Mouse (Mus musculus) midbrain, embryonic 16.5 days (tissue): ENCODE measurements at regions not wholly inside any gene's neighbourhood (a gene's known extent, or its start where the extent isn't known, plus 50 kb on each side); places are given as distances from the start of the nearest gene placed in this dataset.
A peak's percentile ranks its signal among the peaks of the same experiment; 100 is the strongest.

Experiments used
- ATAC-seq: fragments of 200-750 bp; cut with Nextera tagmentation; 2 replicates; pipeline ENCODE4 v1.8.0; 2017; ENCODE audit warnings: moderate TSS enrichment
- H3K27ac ChIP-seq: fragments of 300-500 bp; sonication (generic); 2 replicates; pipeline ENCODE4 v1.5.1; 2014; ENCODE audit warnings: mild to moderate bottlenecking, low read length, mixed read lengths
- H3K27me3 ChIP-seq: fragments of 300-500 bp; sonication (generic); 2 replicates; pipeline ENCODE4 v1.6.1; 2014; ENCODE audit warnings: low read depth, low read length, mixed read lengths; ENCODE audit not compliant: control insufficient read depth, insufficient read depth
- H3K36me3 ChIP-seq: fragments of 300-500 bp; sonication (generic); 2 replicates; pipeline ENCODE4 v1.6.1; 2014; ENCODE audit warnings: mild to moderate bottlenecking, low read length, moderate library complexity, mixed read lengths; ENCODE audit not compliant: control insufficient read depth, insufficient read depth
- H3K4me1 ChIP-seq: fragments of 300-500 bp; sonication (generic); 2 replicates; pipeline ENCODE4 v1.6.1; 2014; ENCODE audit warnings: mild to moderate bottlenecking, low read length, mixed read lengths; ENCODE audit not compliant: control insufficient read depth, insufficient read depth
- H3K4me2 ChIP-seq: fragments of 300-500 bp; sonication (generic); 2 replicates; pipeline ENCODE4 v1.6.1; 2014; ENCODE audit warnings: mild to moderate bottlenecking, low read length, mixed read lengths
- H3K4me3 ChIP-seq: fragments of 300-500 bp; sonication (generic); 2 replicates; pipeline ENCODE4 v1.5.1; 2014; ENCODE audit warnings: low read depth, mild to moderate bottlenecking, low read length, moderate library complexity, mixed read lengths
- H3K9ac ChIP-seq: fragments of 300-500 bp; sonication (generic); 2 replicates; pipeline ENCODE4 v1.6.1; 2014; ENCODE audit warnings: low read depth, low read length, mixed read lengths
- H3K9me3 ChIP-seq: fragments of 300-500 bp; sonication (generic); replicated peaks from 2 replicates; pipeline ENCODE4 v1.6.1; 2014; ENCODE audit warnings: mild to moderate bottlenecking, low read length, mixed read lengths; ENCODE audit not compliant: control insufficient read depth, poor library complexity, severe bottlenecking
- WGBS: fragments of 180-500 bp; shearing (Covaris S2); extraction: QIAGEN DNeasy Blood & Tissue Kit; methylation state at CpG from one replicate; pipeline ENCODE4 v1.1.7; 2014; 5-methylcytosine and 5-hydroxymethylcytosine counted together

GRCm38 (mm10) chr5:118373581-118373981, 128.6 kb downstream of the 2410131K14Rik start:
- ATAC-seq = no peak
- Histone ChIP-seq H3K4me2 (no peak overlapping the region), H3K9ac (no peak overlapping the region), H3K9me3 (no peaks in the 10 kb centered on the region), H3K36me3 (no peaks in the 10 kb centered on the region), H3K4me3 (no peak overlapping the region), H3K27me3 (no peaks in the 10 kb centered on the region; the same call in 1 of the 2 replicates), H3K4me1 (peaks cover 14% of the 10 kb centered on the region), H3K27ac (no peak overlapping the region)
- WGBS = 5% methylated on average over 13 of the region's 13 CpGs

- no peak for ATAC-seq
- Histone ChIP-seq H3K9ac (no peak overlapping the region), H3K4me2 (no peak overlapping the region), H3K4me1 (peaks cover 19% of the 10 kb centered on the region), H3K36me3 (no peaks in the 10 kb centered on the region), H3K4me3 (no peak overlapping the region), H3K27ac (no peak overlapping the region), H3K9me3 (no peaks in the 10 kb centered on the region), H3K27me3 (no peaks in the 10 kb centered on the region; the same call in 1 of the 2 replicates)
- 68% methylated on average over 2 of the region's 2 CpGs for WGBS
Observed at GRCm38 (mm10) chr5:118374968-118375367, 129.9 kb downstream of the 2410131K14Rik start.

- H3K4me1 ChIP-seq = peaks cover 19% of the 10 kb centered on the region
- H3K4me3 ChIP-seq = no peak overlapping the region
Observed at GRCm38 (mm10) chr5:118375916-118376315, 130.9 kb downstream of the 2410131K14Rik start.

GRCm38 (mm10) chr5:118376478-118376877, 131.5 kb downstream of the 2410131K14Rik start:
- no peaks in the 10 kb centered on the region; the same call in 1 of the 2 replicates for H3K27me3 ChIP-seq
- H3K4me3 ChIP-seq = no peak overlapping the region
- no peak overlapping the region for H3K9ac ChIP-seq
- 72% methylated on average over 5 of the region's 5 CpGs for WGBS
- H3K4me2 ChIP-seq = no peak overlapping the region
- no peaks in the 10 kb centered on the region for H3K36me3 ChIP-seq
- H3K9me3 ChIP-seq = no peaks in the 10 kb centered on the region
- H3K27ac ChIP-seq = no peak overlapping the region
- H3K4me1 ChIP-seq = peaks cover 19% of the 10 kb centered on the region
- ATAC-seq = no peak

More at GRCm38 (mm10) chr5:118375916-118376315, 130.9 kb downstream of the 2410131K14Rik start:
- H3K4me2 ChIP-seq = no peak overlapping the region
- 77% methylated on average over 5 of the region's 5 CpGs for WGBS
- no peaks in the 10 kb centered on the region for H3K9me3 ChIP-seq
- no peaks in the 10 kb centered on the region; the same call in 1 of the 2 replicates for H3K27me3 ChIP-seq
- H3K27ac ChIP-seq = no peak overlapping the region
- no peak for ATAC-seq
- H3K9ac ChIP-seq = no peak overlapping the region
- no peaks in the 10 kb centered on the region for H3K36me3 ChIP-seq

- Histone ChIP-seq H3K27ac (no peak overlapping the region), H3K4me2 (no peak overlapping the region), H3K9me3 (no peaks in the 10 kb centered on the region), H3K4me3 (no peak overlapping the region), H3K27me3 (no peaks in the 10 kb centered on the region; the same call in 1 of the 2 replicates), H3K9ac (no peak overlapping the region), H3K4me1 (peaks cover 19% of the 10 kb centered on the region), H3K36me3 (no peaks in the 10 kb centered on the region)
- 34% methylated on average over 8 of the region's 8 CpGs for WGBS
- no peak for ATAC-seq
Observed at GRCm38 (mm10) chr5:118377402-118377848, 132.4 kb downstream of the 2410131K14Rik start.

GRCm38 (mm10) chr5:118379245-118380051, 134.4 kb downstream of the 2410131K14Rik start:
- Histone ChIP-seq H3K36me3 (no peaks in the 10 kb centered on the region), H3K9me3 (no peaks in the 10 kb centered on the region), H3K4me2 (no peak overlapping the region), H3K9ac (peak overlapping the region; percentile 5; the same call in 1 of the 2 replicates), H3K27ac (no peak overlapping the region), H3K27me3 (no peaks in the 10 kb centered on the region; the same call in 1 of the 2 replicates), H3K4me3 (no peak overlapping the region), H3K4me1 (peaks cover 7% of the 10 kb centered on the region)
- no peak for ATAC-seq
- 32% methylated on average over 24 of the region's 24 CpGs for WGBS

- Histone ChIP-seq H3K4me3 (no peak overlapping the region), H3K4me1 (peaks cover 7% of the 10 kb centered on the region), H3K27me3 (no peaks in the 10 kb centered on the region; the same call in 1 of the 2 replicates), H3K4me2 (peak overlapping the region; percentile 62), H3K9ac (no peak overlapping the region), H3K27ac (no peak overlapping the region), H3K9me3 (no peaks in the 10 kb centered on the region), H3K36me3 (no peaks in the 10 kb centered on the region)
- ATAC-seq = no peak
- 25% methylated on average over 5 of the region's 5 CpGs for WGBS
Observed at GRCm38 (mm10) chr5:118380052-118380421, 135.0 kb downstream of the 2410131K14Rik start.

GRCm38 (mm10) chr5:118380422-118381293, 135.6 kb downstream of the 2410131K14Rik start:
- Histone ChIP-seq H3K27ac (peak overlapping the region; percentile 40), H3K27me3 (no peaks in the 10 kb centered on the region; the same call in 1 of the 2 replicates), H3K9me3 (no peaks in the 10 kb centered on the region), H3K9ac (peak overlapping the region; percentile 52), H3K4me3 (peak overlapping the region; percentile 39), H3K4me2 (peak overlapping the region; percentile 62), H3K4me1 (peaks cover 7% of the 10 kb centered on the region), H3K36me3 (no peaks in the 10 kb centered on the region)
- WGBS = under 1% methylated on average over 37 of the region's 45 CpGs
- ATAC-seq = peak; percentile 77
